Mouse (Mus musculus) mouse embryonic stem cell (cell line): ENCODE data around the gene Glg1.

Experiments used
- in situ Hi-C, 2 experiments: fragments of 300-500 bp; cut with MboI; formaldehyde crosslinking; loops; 1 replicate in 1 of 2; 3 replicates in 1 of 2; pipeline ENCODE4 v1.14.3; 2019 to 2020; ENCODE audit warnings: low sequenced_read_pairs in 2 of 2, low pct_unique_long_range_greater_than_20kb in 1 of 2, mixed read lengths in 1 of 2; ENCODE audit not compliant: unreplicated experiment in 1 of 2

Glg1 gene

DNA sequence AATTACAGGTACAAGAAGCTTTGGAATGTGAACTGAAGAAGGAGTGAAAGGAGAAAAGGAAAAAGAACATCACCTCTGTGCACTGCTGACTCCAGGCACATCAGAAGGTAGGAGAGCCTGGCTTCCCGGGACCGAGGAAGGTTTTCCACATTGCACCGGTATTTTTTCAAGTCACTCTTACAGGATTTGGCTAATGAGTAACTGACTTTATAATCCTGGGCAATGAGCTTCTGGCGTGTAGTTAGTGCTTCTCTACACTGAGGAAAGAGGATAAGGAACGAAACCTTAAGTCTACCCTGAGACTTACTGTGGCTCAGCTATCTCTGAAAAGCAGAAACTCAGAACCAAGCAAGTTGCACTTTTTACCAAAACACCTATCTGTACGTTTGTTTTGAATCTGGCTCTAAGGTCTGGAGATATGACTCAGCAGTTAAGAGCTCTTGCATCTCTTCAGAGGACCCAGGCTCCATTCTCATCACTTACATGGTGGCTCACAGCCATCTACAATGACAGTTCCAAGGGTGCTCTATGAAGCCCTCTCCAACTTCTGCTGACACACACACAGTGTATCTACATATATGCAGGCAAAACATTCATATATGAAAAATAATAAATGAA lies 70.3 kb downstream of the Glg1 start:
- in situ Hi-C loops: no loop called here

DNA sequence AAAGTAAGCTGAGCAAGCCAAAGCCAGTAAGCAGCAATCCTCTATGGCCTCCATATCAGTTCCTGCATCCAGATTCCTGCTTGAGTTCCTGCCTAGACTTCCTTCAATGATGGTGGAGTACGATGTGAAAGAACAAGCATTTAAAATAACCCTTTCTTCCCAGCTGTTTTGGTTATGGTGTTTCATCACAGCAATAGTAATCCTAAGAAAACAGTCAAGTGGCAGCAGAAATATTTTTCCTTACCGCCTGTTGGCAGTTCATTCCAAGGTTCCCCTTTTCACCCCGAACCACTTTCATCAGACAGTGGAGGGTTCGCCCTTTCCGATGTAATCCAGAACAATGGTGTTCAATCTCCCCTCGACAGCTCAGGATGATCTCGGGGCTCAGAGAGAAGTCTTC lies 71.5 kb downstream of the Glg1 start:
- in situ Hi-C loops: no loop called here

DNA sequence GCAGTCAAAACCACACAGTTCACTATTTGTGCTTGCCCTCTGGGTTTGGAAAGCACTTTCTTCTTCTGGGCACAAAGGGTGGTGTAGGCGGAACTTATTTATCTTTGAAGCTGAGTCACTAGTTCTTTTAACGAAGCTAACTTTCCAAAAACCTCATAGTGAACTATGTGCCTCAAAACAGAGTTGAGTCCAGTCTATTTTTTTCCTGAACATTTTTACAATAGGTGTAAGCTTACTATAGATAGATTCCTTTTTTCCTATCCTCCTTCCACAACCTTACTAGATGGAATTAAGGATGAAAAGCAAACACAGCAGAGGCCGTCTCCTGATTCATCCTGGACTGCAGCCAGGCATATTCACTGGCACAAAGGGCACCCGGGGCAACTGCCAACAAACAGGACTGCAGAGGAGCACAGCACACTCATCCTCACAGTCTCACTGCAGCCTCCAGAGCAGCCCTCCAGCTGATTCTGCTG lies 73.5 kb downstream of the Glg1 start:
- in situ Hi-C loops: no loop called here

DNA sequence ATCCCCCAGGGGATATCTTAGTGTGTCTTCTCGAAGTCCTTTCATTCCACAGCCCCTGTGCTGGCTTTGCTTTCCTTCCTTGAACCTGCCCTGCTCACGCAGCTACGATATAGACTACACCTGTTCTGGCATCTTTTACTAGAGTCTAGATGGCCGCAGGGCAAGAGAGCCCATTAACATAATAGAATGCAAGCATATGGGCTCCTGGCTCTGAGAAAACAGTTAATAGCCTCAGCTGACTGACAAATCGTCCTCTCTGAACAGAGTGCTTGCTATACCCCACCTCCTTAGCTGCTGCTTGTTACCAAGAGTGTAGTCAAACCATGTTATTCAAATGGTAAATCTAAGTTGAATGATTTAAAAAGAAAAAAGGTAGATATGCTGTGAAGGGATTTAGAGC lies 87.4 kb downstream of the Glg1 start:
- in situ Hi-C loops: no loop called here

DNA sequence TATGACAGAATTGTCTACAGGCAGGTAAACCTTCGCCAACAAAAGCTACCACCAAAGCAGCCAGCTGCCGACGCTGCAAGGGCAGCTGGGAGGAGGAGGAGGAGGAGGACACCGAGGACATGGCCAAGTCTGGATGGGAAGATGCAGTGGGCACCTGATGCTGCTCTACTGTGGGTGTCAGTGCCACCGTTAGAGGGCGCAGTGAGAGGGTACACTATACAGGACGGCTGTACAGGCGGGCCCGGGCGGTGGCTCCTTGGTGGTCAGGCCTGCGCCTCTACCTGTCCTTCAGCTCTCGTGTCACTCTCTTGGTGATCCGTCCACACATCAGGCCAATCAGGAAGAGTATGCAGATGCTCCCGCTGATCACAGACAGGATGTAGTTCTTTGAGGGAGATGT lies 101.4 kb downstream of the Glg1 start:
- in situ Hi-C loops: no loop called here

DNA sequence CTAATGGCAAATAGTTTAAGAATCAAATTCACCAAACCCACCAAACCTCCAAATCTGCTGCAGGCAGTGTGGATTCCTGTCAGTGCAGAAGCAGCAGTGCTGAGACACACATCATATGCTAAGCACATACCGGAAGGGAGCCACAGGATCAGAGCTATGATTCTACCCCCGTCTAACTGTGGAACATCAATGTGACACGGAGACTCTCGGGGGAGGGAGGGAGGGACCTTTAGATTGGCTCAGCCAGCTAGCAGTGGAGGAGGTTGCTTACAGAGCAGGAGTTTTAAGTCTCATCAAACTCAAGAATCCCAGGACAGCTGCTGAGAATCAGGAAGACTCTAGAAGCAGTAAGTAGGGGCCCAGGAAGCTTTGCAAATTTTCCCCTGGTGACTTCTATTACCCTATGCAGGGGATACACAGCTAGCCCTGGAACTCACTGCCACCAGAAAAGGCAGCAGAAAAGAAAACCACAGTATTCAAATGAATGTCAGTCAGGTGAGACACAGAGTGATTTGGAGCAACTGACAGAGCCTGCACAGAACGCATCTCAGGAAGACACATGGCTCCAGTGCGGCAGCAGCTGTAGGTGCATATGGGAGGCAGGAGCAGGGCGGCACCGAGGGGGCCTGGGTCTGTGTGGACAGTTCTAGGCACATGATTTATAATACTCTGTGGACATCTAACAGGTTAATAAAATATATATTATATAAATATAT lies 103.1 kb downstream of the Glg1 start:
- in situ Hi-C loops: no loop called here

DNA sequence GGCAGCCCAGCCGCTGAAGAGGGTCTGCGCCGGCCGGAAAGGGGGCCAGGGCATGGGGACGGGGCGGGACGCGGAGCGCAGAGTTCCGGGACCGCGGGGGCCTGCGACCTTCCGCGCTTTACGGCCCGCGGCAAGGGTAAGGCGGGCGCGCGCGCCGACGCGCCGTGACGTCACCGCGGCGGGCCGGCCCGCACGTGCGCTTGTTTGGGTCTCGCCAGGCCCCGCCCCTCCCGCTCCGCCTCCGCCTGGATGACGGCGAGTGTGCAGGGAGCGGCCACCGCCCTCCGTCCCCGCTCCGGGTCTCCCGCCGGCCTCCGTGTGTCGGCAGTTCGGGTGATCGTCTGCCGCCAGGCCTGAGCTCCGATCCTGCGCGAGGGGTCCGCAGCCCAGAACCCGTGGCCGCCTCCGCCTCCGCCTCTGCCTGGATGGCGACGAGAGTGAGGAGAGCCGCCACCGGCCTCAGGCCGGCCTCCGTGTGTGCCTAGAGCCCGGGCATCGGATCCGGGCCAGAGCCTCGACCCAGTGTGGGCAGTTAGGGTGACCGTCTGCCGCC lies 113.5 kb downstream of the Glg1 start:
- in situ Hi-C loops: loop anchor here in 1 of 2 experiments (10.0 kb wide), 1 partner anchor 51 kb away; the partner anchor contains the start of genes Clec18a and Pdpr

DNA sequence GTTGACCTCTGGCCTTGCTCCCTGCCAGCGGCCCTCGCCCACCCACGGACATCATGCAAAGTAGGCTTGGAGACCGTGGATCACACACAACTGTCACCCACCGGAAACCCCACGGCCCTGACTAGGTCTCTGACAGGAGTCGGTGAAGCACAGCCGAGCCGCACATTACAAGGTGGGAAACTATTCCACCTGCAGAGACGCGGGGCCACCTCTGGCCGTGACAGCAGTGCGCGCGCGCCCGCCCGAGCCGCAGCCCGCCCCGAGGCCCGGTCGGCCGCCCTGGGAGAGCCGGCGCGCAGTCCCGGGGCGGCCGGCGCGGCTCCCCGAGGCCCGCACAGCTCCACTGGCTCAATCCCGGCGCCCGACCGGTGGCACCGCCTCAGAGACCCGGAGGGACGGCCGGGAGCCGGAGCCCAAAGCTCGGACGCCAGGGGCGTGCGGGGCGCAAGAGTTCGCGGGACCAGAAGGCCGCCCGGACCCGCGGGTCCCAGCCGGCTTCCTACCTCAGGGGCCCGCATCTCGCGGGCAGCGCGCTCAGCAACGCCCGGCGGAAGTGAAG lies 114.0 kb downstream of the Glg1 start:
- in situ Hi-C loops: loop anchor here in 1 of 2 experiments (10.0 kb wide), 1 partner anchor 50 kb away; the partner anchor contains the start of genes Clec18a and Pdpr

DNA sequence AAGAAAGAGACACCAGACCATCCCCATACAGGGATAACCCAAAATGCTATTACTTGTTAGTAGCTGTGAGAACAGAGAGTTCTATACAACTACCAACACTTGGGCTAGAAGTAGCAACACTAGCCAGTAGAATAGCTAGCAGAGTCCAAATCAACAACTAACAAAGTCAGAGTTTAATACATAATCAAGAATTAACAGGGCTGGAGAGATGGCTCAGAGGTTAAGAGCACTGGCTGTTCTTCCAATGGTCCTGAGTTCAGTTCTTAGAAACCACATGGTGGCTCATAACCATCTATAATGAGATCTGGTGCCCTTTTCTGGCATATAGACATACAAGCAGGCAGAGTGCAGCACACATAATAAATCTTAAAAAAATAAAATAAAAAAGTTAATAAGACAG lies 116.5 kb downstream of the Glg1 start:
- in situ Hi-C loops: loop anchor here in 1 of 2 experiments (10.0 kb wide), 1 partner anchor 48 kb away; the partner anchor contains the start of genes Clec18a and Pdpr

DNA sequence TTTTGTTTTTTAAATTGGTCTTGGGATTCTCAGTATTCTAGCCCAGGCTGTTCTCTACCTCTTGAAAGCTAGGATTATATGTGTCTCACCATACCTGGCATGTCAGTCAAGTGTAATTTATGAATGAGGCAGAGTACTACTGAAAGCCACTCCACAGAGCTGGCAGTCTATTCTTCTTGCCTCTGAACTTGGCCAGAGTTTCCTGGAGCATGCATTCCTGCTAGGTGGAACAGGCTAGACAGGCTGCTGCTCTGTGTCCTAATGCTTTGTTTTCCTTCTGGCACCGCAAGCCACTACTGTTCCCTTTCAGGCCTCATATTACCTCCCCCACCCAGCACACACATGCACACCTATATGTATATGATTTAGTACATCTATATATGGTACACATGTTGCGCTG lies 128.3 kb downstream of the Glg1 start:
- in situ Hi-C loops: no loop called here

DNA sequence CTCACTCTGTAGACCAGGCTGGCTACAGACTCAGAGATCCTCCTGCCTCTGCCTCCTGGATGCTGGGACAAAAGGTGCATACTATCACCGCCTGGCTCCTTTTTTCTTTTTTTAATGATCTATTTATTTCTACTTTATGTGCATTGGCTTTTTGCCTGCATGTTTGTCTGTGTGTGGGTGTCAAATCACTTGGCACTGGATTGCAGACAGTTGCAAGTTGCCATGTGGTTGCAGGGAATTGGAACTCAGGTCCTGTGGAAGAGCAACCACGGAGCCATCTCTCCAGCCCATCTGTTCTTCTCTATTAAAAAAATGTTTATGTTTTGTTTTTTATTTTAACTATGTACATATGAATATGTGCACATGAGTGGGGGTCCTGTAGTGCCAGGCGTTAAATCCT lies 139.5 kb downstream of the Glg1 start:
- in situ Hi-C loops: no loop called here

DNA sequence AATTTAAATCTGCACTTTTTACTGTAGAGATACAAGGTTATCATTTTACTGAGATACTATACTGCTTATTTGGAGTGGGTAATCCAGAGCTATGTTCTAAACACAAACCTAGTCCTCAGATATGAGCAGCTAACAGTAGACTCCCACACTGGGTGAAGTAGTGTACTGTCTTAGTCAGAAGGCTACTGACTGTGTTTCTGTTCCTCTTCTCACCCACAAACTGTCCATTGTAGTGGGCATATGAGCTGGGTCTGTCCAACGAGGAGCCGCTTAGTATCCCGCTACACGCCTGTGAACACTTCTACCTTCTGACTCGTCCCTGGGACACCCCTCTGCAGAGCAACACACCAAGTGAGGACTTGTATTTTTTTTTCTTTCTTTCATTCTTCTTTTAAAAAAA lies 144.1 kb downstream of the Glg1 start:
- in situ Hi-C loops: no loop called here
